Mouse (Mus musculus) megakaryocyte, adult 5-6 weeks (primary cell): Measurements from ENCODE around the gene Defb36. TPM values are rescaled to one million over a fixed set of nuclear protein-coding genes. Genes with fewer than 3 reads are reported as not detected.
A peak's percentile ranks its signal among the peaks of the same experiment; 100 is the strongest.

Source experiments
- ATAC-seq: 2 replicates; pipeline ENCODE4 v1.8.0; 2016; ENCODE audit warnings: mild to moderate bottlenecking, inconsistent platforms; ENCODE audit not compliant: poor library complexity, severe bottlenecking
- total RNA-seq, 2 experiments: library from RNA; stranded (forward) in 1 of 2; stranded (reverse) in 1 of 2; fragments of 153-499, 151-499 nt in 1 of 2; fragments of 221-1000, 200-1000 nt in 1 of 2; gene quantifications; 2 replicates each; pipeline versions ENCODE4 v1.2.3 to v1.2.4; 2015 to 2017

The Defb36 gene
- total RNA-seq (2015) = not detected in 2 replicates
- total RNA-seq (2017) = not detected in 2 replicates

DNA sequence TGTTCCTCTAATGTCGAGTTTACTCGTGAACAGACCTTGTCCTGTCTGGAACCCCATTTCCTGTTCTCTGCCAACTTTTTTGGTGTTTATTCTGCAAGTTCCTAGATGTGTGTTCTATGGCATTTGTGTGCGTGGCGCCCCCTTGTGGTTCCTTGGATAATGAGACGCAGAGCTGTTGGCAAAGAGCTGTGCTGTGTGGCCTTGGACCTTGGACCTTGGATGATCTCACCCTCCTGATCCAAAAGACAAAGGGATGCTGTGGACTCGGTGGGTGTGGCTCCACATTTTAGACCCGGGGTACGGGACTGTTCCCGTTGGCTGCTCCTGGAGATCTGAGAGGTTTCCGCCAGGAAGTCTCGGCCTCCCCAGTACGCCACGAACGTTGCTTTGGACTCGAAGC lies at the start of gene Defb36:
Gene Defb36 (plus strand): TSS at position 271 of the 400 bp plus-strand sequence.
- no peak for ATAC-seq

DNA sequence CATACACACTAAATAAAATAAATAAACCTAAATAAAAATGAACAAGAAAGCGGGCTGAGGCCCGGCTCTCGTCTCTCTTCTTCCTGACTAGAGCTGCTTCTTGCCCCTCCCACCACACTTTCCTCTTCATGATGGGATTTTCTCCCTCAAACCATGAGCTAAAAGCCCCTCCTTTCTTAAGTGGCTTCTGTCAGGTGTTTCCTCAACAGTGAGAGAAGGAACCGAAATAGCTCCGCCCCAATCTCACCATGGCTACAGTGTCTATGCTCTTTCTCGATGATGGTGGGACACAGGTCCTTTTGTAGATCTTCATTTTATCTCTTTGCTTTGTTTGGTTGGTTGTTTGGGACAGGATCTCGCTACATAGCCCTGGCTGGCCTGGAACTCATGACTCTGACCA lies 47.5 kb upstream of the Defb36 start:
- ATAC-seq = no peak

DNA sequence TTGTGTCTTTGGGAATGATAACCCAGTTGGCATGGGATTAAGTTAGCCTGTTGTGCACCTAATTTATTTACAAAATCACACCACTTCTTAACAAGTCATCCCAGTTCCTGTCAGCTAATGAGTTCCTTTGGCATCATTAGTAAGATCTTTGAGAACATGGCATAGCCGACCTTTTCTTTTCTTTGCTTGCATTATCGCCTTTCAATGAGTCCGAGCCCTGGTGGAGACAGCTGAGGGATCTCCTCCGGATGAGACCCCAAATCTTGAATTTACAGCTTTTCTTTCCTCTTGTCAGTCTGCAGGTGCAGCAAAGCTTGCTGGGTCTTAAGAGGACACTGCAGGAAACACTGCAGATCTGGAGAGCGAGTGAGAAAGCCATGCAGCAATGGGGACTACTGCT lies 35.1 kb upstream of the Defb36 start, which contains the start of gene Gm17416:
Gene Gm17416 (plus strand): TSS at position 301 of the 400 bp plus-strand sequence.
- no peak for ATAC-seq

DNA sequence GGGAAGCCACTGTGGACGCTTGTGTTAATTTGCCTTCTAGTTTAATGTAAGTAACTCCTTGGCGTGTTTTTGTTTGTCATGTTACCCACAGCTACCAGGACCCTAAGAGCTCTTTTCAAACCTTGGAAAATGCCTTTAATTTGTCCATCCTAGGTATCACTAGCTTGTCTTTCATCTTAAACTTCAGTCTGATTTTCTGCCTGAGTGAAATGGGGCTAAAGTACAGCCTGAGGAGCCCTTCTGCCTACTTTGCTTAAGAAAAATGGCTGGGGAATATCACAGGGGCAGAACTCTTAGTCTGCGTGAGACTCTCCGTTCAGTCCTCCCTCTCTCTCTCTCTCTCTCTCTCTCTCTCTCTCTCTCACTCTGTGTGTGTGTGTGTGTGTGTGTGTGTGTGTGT lies 34.2 kb upstream of the Defb36 start:
- no peak for ATAC-seq

DNA sequence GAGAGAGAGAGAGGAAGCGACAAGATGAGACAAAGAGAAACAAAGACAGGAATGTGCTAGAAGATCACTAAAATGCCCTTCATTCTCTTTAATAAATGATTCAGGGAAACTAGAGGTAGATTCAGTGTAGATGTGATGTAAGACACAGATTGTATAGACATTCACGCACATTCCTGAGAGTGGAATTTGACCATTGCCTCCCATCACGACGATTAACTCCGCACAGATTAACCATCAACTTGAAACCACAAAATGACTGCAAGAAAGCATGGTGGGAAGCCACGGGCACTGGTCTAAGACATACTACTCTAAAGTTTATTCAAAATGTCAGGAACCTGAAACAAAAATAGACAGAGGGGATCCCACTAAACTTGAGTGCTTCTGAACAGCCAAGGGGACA lies 33.8 kb upstream of the Defb36 start:
- ATAC-seq = no peak

DNA sequence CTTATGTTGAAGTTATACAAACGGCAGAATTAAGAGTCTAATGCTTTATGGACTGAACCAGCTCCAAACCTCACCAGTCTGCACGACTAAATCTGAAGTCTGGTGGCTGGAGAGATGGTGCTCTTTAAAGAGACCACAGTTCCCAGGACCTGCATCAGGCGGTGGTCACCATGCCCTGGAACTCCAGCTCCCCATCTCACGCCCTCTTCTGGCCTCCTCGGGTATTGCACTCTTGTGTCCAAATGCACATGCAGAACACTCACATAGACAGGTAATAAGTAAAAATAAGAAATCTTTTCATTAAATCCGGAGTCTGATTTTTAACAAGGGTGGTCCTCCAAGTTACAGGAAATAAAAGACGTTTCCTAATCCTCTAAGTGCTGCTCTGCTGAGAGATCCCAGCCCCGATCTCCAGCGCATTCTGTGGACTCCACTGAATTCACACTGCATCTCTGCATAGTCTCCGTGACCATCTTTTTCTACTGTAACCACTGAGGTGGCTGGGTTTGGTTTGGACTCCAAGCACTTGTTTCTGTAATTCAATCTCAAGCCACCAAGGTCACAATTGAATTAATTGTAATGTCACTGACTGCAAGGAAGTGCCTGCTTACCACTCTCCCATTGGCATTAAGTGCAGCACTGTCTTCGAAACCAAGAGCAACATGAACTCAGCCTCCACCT lies 31.9 kb upstream of the Defb36 start, which contains the start of gene Defb21:
Gene Defb21 (plus strand): TSS at position 631 of the 681 bp plus-strand sequence.
- ATAC-seq = no peak

DNA sequence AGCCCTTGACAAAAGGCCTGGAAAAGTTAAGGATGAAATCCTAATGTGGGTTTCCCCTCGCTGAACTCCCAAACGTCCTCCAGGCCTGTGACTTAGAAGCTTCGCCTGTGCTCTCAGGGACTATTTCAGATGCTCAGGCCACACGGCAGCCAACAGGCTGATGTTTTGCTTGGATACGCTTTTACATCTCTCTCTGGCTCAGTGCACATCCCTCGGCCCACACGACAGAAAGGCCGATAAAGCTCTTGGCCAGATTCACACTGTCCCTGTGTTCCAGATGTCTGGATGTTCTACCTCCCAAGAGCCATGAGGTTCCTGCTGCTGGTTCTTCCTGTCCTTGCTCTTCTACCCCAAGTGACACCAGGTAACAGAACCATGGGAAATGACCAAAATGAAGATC lies 30.6 kb upstream of the Defb36 start:
- no peak for ATAC-seq

DNA sequence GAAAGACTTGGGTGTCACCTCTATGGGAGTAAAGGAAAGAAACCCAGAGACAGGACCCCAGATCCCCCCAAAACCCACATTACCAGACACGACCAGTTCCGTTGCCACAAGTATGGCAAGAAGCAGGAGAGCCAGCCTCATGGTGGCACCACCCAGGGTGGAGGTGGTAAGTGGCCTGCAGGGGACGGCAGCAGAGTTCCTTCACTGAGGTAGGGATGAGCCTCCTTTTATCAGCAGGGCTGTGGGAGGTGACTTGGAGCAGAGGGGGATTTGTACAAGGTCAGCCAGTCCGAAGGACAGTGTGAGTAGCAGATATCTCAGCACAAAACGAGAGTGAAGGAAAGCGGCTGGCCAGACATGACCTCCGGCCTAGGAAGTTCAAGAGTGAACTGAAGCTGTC lies 24.0 kb upstream of the Defb36 start, which contains the start of gene Defb19:
Gene Defb19 (minus strand): TSS at position 206 of the 400 bp plus-strand sequence.
- no peak for ATAC-seq

DNA sequence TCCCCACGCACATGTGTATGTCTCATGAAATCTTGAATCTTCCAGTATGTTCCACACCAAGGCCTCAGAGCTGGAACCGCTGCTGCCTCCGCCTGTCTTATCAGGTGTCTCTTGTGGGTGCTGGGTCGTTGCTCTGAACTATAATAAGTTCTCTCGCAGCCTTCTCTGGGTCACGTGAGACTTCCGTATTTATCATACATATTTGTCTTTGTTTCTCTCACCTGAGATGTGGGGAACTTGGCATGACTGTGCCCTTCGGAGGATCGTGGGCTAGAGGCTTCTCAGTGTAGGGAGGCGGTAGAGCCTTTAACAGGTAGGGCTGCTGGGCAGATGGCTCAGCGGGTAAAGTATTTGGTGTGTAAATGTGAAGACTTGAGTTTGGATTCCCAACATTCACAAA lies 23.5 kb upstream of the Defb36 start:
- ATAC-seq = no peak

DNA sequence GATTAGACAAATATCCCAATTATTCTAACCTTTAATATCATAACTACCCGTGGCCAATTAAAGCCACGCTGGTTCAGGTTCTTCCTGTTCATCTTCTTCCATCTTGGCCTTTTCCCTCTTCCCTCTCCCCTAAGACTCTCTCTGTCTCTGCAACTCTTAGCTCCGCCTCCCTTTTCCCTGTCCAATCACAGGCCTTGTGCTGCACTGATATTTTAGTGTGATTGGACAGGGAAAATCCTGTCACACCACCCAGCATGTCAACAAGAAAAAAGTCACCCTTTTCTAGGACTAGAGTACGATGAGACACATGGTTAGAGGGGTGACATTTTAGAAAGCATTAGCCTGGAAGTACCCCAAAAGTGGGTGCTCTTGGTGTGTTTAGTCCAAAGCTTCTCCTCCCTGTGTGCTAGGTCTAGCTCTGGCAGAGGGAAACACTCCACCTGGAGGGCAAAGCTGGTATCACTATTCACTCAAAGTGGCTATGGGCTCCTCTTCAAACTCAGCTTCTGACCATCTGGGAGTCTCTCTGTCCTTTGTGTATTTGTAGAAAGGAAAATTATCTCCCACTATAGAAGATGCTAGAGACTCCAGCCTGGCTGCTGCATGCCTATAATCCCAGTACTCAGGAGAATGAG lies 17.1 kb upstream of the Defb36 start:
- no peak for ATAC-seq

DNA sequence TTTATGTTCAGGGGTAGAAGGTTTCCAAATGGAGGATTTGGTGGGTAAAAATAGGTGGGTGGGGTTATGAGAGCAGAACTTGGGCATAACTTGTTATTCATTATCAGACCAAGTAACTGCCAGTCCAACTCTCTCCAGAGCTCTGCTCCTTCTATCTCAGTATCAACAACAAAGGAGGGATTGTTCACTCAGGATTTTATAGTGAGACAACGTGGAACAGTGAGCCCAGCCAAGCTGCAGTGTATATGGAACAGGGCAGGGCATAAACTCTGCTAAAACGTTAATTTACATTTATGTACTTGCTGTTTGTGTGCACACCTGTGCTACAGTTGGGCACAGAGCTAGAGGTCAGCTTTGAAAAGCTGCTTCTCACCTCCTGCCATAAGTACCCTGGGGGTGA lies 15.7 kb upstream of the Defb36 start:
- ATAC-seq = no peak

DNA sequence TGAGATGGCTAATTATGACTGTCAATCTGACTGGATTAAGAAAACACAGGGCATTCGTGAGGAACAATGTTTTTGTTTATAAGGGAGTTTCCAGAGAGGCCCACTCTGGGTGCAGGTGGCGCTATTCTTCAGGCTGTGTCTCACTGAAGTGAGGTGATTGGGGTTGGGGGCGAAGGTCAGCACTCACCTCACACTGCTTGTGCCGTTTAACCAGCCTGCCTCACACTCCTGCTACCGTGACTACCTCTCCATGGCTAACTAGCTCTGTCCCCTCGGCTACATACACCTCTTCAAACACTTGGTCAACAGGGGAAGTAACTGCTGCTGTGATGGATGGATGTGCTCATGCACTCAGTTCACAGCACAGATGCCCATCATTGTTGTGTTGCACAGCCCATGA lies 15.1 kb upstream of the Defb36 start:
- ATAC-seq = no peak

DNA sequence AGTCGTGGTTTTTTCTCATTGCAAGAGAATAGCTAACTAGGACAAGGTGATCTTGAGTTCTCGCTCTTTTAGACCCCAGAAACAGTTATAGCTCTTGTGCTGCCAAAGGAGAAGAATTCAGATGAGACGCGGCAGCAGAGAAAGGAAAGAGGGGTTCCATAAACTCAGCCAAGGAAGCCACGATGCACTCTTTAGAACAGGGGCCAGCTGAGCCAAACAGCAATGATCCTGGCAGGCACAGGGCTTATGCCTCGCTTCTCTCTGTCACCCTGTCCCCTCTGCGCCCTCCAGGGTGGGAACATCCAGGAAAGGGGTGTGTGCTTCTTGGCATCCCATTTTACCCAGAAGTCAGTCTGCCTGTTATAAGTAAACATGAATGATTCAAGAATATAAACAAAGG lies 4.8 kb upstream of the Defb36 start, which contains the start of gene Defb45:
Gene Defb45 (minus strand): TSS at position 101 of the 400 bp plus-strand sequence.
- no peak for ATAC-seq

DNA sequence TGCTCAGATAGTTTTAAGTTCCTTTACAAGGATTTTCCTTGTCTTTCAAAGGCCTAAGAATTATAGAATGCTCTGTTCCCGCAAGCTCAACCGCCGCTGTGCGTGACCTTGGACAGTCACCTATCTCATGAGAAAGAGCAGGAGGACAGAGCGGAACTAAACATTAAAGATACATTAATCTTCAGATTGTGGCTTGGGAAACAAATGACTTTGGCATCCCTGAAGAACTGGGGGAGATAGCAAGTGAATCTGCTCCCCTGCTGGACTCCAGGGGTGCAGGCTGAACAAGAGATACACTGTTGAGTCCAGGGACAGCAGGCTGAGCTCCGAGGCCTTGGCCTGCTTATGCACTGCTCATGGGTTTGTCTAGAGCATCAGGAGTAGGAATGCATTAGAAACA lies 4.1 kb upstream of the Defb36 start:
- ATAC-seq = no peak

DNA sequence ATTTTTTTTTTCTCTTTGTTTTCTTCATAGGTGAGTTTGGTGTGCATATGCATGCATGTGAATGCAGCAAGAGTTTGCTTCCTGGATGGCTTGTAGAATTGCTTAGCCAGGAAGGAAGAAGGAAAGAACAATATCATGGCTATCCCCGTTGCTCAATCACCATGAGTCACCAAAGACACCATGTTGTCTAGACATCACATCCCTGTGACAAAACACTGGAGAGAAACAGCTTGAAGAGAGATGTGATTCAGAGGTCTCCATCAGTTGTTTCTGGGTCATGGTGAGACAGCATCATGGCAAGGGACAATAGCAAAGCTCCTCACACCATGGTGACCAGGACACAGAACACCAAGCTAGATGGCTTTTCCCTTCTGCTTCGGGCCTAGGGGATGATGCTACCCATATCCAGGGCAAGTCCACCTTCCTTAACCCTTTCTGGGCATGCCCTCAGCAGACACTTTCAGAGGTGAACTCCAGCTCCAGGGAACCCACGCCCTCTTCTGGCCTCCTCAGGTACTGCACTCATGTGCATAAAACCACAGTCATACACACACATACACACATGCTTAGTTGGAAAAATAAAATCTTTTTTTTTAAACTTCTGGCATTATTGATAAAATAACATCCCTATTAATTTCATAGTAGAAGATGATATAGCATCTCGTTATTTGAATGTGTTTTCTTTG lies 2.7 kb upstream of the Defb36 start:
- peak; percentile 45; the same call in 1 of the 2 replicates for ATAC-seq

DNA sequence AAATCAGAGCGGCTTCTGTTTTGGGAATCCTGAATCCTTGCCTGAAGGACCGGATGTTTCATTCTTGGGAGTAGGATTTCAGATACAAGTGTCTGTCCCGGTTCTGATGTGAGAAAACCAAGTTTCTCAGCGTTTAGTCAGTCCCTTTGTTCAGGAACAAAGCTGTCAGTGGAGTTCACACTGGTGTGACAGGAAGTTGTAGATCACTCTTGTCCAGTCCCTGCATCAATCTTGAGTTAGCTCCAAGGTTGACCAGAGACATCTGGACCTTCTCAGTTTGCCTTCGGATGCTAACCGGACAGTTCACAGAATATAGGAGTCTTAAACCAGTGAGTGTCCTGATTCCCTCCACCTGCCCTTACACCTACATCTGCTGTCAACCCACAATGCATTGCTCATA lies 3.6 kb downstream of the Defb36 start:
- no peak for ATAC-seq

DNA sequence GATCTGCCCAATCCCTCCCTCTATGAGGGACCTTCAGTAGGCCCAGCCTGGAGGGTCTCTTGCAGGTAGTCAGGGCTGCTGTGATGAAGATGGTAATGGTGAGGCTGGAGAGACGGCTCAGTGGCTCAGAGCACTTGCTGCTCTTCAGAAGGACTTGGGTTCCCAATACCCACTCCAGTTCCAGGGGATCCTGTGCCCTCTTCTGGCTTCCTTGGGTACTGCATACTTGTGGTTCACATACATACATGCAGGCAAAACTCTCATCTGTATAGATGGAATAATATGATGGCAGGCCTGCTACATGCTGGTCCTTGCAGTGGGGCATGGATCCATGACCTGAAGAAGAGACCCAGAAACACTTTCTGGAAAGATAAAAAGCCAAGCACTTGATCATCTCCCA lies 4.6 kb downstream of the Defb36 start:
- ATAC-seq = no peak

DNA sequence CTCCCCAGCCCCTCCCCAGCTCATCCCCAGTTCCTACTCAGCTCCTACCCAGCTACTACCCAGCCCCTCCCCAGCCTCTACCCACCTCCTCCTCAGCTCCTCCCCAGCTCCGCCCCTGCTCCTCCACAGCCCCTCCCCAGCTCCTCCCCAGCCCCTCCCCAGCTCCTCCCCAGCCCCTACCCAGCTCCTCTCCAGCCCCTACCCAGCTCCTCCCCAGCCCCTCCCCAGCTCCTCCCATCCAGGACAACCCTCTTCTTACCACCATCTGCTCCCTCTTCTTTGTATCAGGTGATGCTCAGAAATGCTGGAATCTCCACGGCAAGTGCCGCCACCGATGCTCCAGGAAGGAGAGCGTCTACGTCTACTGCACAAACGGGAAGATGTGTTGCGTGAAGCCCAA lies 8.1 kb downstream of the Defb36 start:
- no peak for ATAC-seq

DNA sequence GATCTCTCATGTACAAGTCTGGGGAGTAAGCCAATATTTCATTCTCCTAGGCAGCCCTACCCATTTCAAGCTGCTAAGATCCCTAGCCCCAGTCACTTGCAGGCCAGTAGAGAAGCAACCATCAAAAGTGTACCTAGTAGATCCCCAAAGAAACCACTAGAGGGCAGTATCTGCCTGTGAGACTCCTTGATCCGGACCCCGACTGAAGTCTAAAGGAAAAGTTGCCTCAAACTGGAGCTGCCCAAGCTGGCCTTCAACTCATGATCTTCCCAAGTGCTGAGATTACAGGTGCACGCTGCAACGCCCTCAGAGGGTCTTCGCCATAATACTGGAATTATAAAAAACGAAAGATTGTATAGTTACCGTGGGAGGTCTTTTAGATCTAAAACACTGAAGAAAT lies 11.4 kb downstream of the Defb36 start:
- peak; percentile 86 for ATAC-seq

DNA sequence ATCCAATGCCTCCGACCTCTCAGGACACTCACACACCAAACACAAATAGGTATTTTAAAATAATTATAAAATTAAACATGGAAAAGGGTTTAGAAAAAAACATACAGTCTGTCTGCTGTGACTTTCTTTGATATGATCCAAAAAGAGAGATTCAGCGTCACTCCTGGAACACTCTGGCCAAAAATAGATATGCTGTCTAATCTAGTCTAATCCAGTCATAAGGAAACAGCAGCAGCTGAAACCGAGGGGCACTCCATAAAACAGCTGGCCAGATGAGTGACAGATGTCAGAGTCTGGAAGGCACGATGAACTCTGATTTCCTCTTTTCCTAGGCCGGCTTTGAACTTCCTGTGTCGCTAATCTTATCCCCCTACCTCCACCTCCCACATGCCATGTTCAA lies 12.3 kb downstream of the Defb36 start:
- no peak for ATAC-seq

DNA sequence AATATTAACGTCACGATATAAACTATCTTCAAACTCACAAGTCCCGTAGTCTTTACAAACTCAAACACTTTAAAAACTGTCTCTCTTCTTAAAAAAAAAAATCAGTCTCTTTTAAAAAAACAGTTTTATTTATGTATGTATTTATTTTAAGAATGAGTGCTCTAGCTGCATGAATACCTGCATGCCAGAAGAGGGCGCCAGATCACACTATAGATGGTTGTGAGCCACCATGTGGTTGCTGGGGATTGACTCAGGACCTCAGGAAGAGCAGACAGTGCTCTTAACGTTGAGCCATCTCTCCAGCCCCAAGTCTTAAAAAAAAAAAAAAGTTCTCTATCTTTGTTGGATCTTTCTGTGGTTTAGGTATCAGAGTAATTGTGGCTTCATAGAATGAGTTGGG lies 13.2 kb downstream of the Defb36 start:
- ATAC-seq = no peak
